Mouse (Mus musculus): ENCODE measurements at regions not wholly inside any gene's neighbourhood (a gene's known extent, or its start where the extent isn't known, plus 50 kb on each side); places are given as distances from the start of the nearest gene placed in this dataset.

- Histone ChIP-seq H3K36me3 (ENCODE audit: poor library complexity, severe bottlenecking) (no peaks in the 10 kb centered on the region), H3K9me3 (replicated peaks) (no peaks in the 10 kb centered on the region), H3K9ac (no peak overlapping the region), H3K4me1 (no peaks in the 10 kb centered on the region), H3K4me2 (no peak overlapping the region), H3K27me3 (no peaks in the 10 kb centered on the region), H3K27ac (no peak overlapping the region), H3K4me3 (no peak overlapping the region)
- no peak for ATAC-seq
- WGBS = 82% methylated on average over 3 of the region's 3 CpGs
Observed at GRCm38 (mm10) chr7:67895166-67895565, 57.5 kb upstream of the Igf1r start.

DNA sequence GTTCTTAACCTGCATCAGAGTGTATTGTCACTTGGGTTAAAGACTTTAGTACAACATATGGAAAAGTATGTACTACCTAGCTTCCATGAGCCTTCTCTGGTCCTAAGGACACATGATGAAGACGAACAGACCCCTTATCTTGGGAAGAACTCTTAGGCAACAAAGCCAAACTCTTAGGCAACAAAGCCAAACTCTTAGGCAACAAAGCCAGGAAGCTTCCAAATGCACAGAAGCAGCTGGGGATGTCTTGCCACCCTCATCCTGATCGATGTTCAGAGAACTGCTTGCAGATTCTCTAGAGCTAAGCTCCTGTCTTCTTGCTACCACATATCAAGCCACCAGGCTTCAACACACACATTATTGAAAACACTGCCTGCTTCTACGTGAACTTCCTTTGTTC, 59.7 kb upstream of the Igf1r start:
- H3K9me3 ChIP-seq (replicated peaks) = no peaks in the 10 kb centered on the region
- H3K4me1 ChIP-seq = no peaks in the 10 kb centered on the region
- H3K36me3 ChIP-seq (ENCODE audit: poor library complexity, severe bottlenecking) = no peaks in the 10 kb centered on the region
- no peak overlapping the region for H3K4me2 ChIP-seq
- ATAC-seq = no peak
- H3K4me3 ChIP-seq = no peak overlapping the region
- H3K9ac ChIP-seq = no peak overlapping the region
- no peak overlapping the region for H3K27ac ChIP-seq
- 71% methylated on average over 3 of the region's 3 CpGs for WGBS
- no peaks in the 10 kb centered on the region for H3K27me3 ChIP-seq

DNA sequence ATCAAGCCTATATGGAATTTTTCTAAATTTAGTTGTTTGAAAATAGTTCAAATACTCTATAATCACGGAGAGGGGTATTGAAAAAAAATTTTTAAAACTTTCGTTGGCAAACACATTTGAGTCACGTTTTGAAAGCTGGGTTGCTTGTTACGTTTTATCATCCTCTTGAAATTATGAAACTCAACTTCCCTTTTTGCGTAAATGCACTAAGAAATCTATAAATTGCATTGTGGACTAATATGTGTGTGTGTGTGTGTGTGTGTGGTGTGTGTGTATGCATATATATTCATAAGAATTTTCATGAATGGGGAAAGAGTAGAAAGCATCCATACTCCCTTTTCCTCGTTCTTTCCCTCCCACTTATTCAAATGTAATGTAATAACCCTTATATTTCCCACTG, 69.6 kb upstream of the Igf1r start:
- Histone ChIP-seq H3K4me2 (no peak overlapping the region), H3K27me3 (no peaks in the 10 kb centered on the region), H3K27ac (no peak overlapping the region), H3K9me3 (replicated peaks) (no peaks in the 10 kb centered on the region), H3K9ac (no peak overlapping the region), H3K36me3 (ENCODE audit: poor library complexity, severe bottlenecking) (no peaks in the 10 kb centered on the region), H3K4me3 (no peak overlapping the region), H3K4me1 (no peaks in the 10 kb centered on the region)
- 84% methylated on average over 6 of the region's 6 CpGs for WGBS
- no peak for ATAC-seq

- H3K4me1 ChIP-seq = no peaks in the 10 kb centered on the region
- no peak overlapping the region for H3K4me3 ChIP-seq
- WGBS = 85% methylated on average over 8 of the region's 8 CpGs
- H3K9ac ChIP-seq = no peak overlapping the region
- H3K27ac ChIP-seq = no peak overlapping the region
- H3K9me3 ChIP-seq (replicated peaks) = no peaks in the 10 kb centered on the region
- no peaks in the 10 kb centered on the region for H3K27me3 ChIP-seq
- no peak for ATAC-seq
- no peak overlapping the region for H3K4me2 ChIP-seq
- H3K36me3 ChIP-seq (ENCODE audit: poor library complexity, severe bottlenecking) = no peaks in the 10 kb centered on the region
Observed at GRCm38 (mm10) chr7:67882606-67883005, 70.0 kb upstream of the Igf1r start.

- Histone ChIP-seq H3K4me2 (no peak overlapping the region), H3K27me3 (no peaks in the 10 kb centered on the region), H3K4me1 (no peaks in the 10 kb centered on the region), H3K9me3 (replicated peaks) (no peaks in the 10 kb centered on the region), H3K4me3 (no peak overlapping the region), H3K9ac (no peak overlapping the region), H3K27ac (no peak overlapping the region), H3K36me3 (ENCODE audit: poor library complexity, severe bottlenecking) (no peaks in the 10 kb centered on the region)
- ATAC-seq = no peak
- 62% methylated on average over 1 of the region's 1 CpGs for WGBS
Observed at GRCm38 (mm10) chr7:67878226-67878625, 74.4 kb upstream of the Igf1r start.

GRCm38 (mm10) chr7:67877587-67877986, 75.0 kb upstream of the Igf1r start:
- Histone ChIP-seq H3K27me3 (no peaks in the 10 kb centered on the region), H3K4me1 (no peaks in the 10 kb centered on the region), H3K27ac (no peak overlapping the region), H3K36me3 (ENCODE audit: poor library complexity, severe bottlenecking) (no peaks in the 10 kb centered on the region), H3K4me2 (no peak overlapping the region), H3K9ac (no peak overlapping the region), H3K9me3 (replicated peaks) (no peaks in the 10 kb centered on the region), H3K4me3 (no peak overlapping the region)
- WGBS = 78% methylated on average over 3 of the region's 3 CpGs
- ATAC-seq = no peak

- H3K4me2 ChIP-seq = no peak overlapping the region
- H3K9ac ChIP-seq = no peak overlapping the region
- no peaks in the 10 kb centered on the region for H3K36me3 ChIP-seq (ENCODE audit: poor library complexity, severe bottlenecking)
- no peak for ATAC-seq
- H3K4me3 ChIP-seq = no peak overlapping the region
- no peaks in the 10 kb centered on the region for H3K9me3 ChIP-seq (replicated peaks)
- no peaks in the 10 kb centered on the region for H3K27me3 ChIP-seq
- H3K27ac ChIP-seq = no peak overlapping the region
- peaks cover 5% of the 10 kb centered on the region; the same call in 1 of the 2 replicates for H3K4me1 ChIP-seq
- WGBS = 81% methylated on average over 14 of the region's 14 CpGs
Observed at GRCm38 (mm10) chr7:67854080-67855022, 94.8 kb upstream of the Synm start.

DNA sequence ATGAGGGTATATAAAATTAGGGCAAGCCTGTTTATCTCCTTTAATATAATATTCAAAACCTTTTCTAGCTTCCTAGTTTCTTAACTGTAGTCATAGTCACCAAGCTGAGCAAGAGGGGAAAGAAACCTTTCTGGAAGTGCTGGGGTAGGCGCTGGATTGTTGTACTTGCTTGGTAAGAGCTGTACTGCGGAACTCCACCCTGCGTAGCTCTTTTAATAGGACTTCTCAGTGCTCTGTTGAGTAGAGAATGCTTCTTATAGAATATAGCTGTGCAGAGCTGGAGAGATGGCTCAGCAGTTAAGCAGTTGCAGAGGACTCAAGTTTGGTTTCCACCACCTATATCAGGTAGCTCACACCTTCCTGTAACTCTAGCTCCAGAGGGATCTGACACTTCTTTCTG, 93.3 kb upstream of the Synm start:
- no peak for ATAC-seq
- Histone ChIP-seq H3K36me3 (ENCODE audit: poor library complexity, severe bottlenecking) (no peaks in the 10 kb centered on the region), H3K27me3 (peaks cover 4% of the 10 kb centered on the region; the same call in 1 of the 2 replicates), H3K4me2 (no peak overlapping the region), H3K4me3 (no peak overlapping the region), H3K9ac (no peak overlapping the region), H3K9me3 (replicated peaks) (no peaks in the 10 kb centered on the region), H3K27ac (no peak overlapping the region), H3K4me1 (peaks cover 7% of the 10 kb centered on the region; the same call in 1 of the 2 replicates)
- WGBS = 91% methylated on average over 3 of the region's 3 CpGs

DNA sequence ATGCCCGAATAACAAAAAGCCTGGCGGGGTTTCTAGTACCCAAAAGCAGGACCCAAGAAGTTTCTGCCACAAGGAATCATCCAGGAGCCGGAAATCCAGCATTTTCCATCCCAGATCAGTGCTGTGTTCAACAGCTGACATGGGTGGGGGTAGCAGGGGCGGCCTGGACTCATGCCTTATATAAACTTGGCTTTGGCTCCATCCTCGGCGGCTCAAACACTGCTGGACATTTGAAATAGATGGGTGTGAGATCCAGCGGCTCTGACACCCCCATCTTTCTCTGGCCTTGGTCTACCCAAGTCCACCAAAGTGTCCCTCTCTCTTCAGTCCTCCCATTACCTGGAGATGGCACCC, 89.9 kb upstream of the Synm start:
- Histone ChIP-seq H3K27ac (no peak overlapping the region), H3K27me3 (peaks cover 10% of the 10 kb centered on the region; the same call in 1 of the 2 replicates), H3K36me3 (ENCODE audit: poor library complexity, severe bottlenecking) (no peaks in the 10 kb centered on the region), H3K9me3 (replicated peaks) (no peaks in the 10 kb centered on the region), H3K4me2 (peak overlapping the region; percentile 78), H3K4me1 (peaks cover 18% of the 10 kb centered on the region), H3K4me3 (peak overlapping the region; percentile 50), H3K9ac (peak overlapping the region; percentile 68)
- ATAC-seq = peak; percentile 60; the same call in 1 of the 2 replicates
- 15% methylated on average over 7 of the region's 7 CpGs for WGBS

DNA sequence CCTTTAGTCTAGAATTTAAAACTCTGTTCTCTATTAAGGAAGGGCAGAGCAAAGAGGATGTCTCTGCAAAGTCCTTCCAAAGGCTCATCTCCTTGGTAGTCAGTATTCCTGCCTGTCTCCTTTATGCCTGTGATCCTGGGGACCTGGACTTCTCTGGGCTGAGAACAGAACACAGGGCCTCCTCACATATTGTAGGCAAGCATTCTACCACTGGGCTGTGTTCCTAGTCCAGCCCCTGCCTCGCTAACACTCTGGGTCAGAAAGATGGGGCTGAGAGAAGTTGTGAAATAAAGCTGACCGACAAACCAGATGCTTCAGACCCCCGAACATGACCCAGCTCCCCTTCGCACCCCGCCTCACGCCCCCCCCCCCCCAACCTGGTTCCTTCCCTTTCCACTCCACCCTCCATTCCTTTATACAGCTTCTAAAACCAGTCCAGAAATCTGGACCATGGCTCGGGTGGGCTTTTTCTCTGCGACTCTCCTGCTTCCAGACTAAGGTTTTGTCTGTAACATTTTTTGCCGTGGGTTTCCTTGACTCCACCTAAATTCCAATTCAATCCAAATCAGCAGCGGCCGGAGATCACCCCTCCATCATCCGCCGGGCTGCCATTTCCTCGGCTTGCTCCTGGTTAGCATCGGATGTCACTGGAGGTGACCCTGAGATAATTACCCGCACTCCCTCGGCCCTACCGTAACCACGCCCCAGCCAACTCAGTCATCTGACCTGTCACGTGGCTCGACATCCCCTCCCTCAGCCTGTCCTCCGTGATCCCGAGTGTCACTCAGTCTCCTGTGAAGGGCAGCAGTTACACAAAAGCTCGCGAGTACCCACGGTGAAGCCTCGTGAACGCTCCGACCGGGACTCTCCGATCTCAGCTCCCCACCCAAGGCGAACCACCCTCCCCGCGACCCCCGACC, 89.3 kb upstream of the Synm start:
- peak overlapping the region; percentile 50 for H3K4me3 ChIP-seq
- H3K27me3 ChIP-seq = peaks cover 10% of the 10 kb centered on the region; the same call in 1 of the 2 replicates
- WGBS = 2% methylated on average over 34 of the region's 35 CpGs
- H3K4me1 ChIP-seq = peaks cover 18% of the 10 kb centered on the region
- peak overlapping the region; percentile 78 for H3K4me2 ChIP-seq
- no peaks in the 10 kb centered on the region for H3K36me3 ChIP-seq (ENCODE audit: poor library complexity, severe bottlenecking)
- no peaks in the 10 kb centered on the region for H3K9me3 ChIP-seq (replicated peaks)
- H3K27ac ChIP-seq = no peak overlapping the region
- peak; percentile 95 for ATAC-seq
- H3K9ac ChIP-seq = peak overlapping the region; percentile 68

- no peak overlapping the region for H3K4me2 ChIP-seq
- H3K27me3 ChIP-seq = peaks cover 10% of the 10 kb centered on the region; the same call in 1 of the 2 replicates
- no peak for ATAC-seq
- H3K9me3 ChIP-seq (replicated peaks) = no peaks in the 10 kb centered on the region
- no peak overlapping the region for H3K27ac ChIP-seq
- H3K4me1 ChIP-seq = peaks cover 18% of the 10 kb centered on the region
- whole genome bisulfite sequencing = 7% methylated on average over 8 of the region's 8 CpGs
- H3K36me3 ChIP-seq (ENCODE audit: poor library complexity, severe bottlenecking) = no peaks in the 10 kb centered on the region
- H3K9ac ChIP-seq = no peak overlapping the region
- no peak overlapping the region for H3K4me3 ChIP-seq
Observed at GRCm38 (mm10) chr7:67846796-67847195, 87.3 kb upstream of the Synm start.

GRCm38 (mm10) chr7:67836984-67837383, 77.4 kb upstream of the Synm start:
- WGBS = 91% methylated on average over 5 of the region's 5 CpGs
- Histone ChIP-seq H3K36me3 (ENCODE audit: poor library complexity, severe bottlenecking) (no peaks in the 10 kb centered on the region), H3K9ac (no peak overlapping the region), H3K27me3 (no peaks in the 10 kb centered on the region), H3K4me1 (0 out of 2 replicates have a peak, but pooled peaks cover 3% of the 10 kb centered on the region), H3K9me3 (replicated peaks) (0 out of 2 replicates have a peak, but pooled peaks cover 8% of the 10 kb centered on the region), H3K27ac (no peak overlapping the region), H3K4me2 (no peak overlapping the region), H3K4me3 (no peak overlapping the region)
- ATAC-seq = no peak

Data from forebrain, embryonic 13.5 days (tissue).